Mouse (Mus musculus): Measurements from ENCODE around the gene Eif4ebp2. TPM values are rescaled to one million over a fixed set of nuclear protein-coding genes. Genes with fewer than 3 reads are reported as not detected.

Gene Eif4ebp2
- total RNA-seq, 2 experiments from 2014 or later, result 55.7 to 56.2 TPM

DNA sequence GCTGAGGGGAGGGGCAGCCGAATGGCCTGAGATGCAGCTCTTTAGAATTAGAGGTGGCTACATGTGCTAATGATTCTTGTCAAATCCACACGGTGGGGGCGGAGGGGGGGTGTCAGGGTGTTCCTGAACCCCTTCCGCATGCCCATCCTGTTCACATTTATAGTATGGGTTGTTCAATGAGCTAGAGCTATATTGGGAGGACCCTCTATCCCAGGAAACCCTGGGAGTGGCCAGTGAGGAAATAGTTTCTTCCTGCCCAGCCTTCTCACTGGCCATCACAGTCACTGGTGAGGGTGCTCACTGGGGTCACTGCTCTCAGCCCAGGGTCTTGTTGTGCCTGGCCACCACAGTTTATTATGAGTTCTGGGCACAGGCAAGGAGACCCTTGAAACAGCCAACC, 32.5 kb downstream of the Eif4ebp2 start:
- DNase-seq (ENCODE audit: low spot score in 2 of 2), result no peak

DNA sequence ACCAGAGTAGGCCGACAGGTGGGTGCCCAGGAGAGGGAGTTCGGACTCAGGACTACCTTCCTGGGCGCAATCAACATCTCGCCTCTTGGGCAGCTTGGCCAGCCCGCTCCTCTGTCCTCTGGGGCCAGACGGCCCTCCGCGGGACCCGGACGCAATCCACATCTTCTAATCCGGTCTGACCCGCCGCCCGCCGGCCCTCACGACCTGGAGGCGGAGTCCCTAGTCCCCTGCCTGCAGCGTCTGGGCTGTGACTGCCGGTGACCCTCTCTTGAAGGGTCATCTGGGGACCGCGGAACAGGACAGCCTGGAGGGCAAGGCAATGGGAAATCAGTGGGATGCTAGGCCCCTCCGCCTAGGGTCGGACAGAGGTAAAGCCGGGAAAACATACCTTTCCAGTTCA, 33.3 kb downstream of the Eif4ebp2 start:
- DNase-seq (ENCODE audit: low spot score in 2 of 2), result no peak

DNA sequence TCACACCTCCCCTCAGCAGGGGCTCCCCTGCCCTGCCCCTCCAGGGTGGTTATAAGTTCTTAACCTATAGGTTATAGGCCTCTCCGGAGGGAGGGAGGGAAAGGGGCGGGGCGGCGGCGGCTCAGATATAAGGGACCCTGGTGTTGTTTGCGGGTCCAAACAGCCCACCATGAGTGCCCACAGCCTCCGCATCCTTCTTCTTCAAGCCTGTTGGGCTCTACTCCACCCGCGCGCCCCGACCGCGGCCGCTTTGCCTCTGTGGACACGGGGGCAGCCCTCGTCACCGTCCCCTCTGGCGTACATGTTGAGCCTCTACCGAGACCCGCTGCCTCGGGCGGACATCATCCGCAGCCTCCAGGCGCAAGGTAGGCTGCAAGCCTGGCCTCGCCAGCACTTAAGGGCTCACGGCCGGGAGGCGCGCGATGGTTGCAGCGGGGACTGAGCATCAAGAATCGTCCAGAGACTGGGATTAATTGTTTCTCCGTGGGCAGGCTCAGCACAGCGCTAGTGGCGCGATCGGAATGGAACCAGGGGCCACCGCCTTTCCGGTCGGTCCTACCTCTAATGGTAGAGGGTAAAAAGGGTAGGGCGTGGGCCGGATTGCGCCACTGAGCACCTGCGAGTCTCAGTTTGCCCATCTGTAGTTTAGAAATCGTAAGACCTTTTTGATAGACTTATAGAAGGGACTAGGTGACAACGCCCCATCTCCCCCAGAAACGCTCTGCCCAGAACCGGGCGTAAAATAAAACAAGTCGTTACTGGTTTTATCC, 34.1 kb downstream of the Eif4ebp2 start:
- no peak for DNase-seq (ENCODE audit: low spot score in 2 of 2)

DNA sequence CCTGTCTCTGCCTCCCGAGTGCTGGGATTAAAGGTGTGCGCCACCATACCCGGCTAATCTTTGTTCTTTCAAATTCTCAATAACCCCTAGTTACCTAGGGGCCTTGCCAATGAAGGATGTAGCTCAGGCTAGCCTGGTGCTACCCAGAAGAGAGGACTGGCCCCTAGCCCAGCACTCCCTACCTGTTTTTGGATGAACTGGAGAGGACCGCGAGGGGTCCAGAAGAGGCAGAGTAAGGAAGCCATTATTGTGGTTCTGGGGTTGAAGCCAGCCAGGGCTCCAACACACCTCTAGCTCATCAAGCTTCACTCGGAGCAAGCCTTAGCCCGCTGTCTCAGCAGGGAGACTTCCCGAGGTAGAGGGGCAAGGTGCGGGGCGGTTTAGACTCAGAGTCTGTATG, 34.8 kb downstream of the Eif4ebp2 start, which contains the start of gene Nodal:
Gene Nodal (plus strand): TSS at position 301 of the 400 bp plus-strand sequence.
- DNase-seq (ENCODE audit: low spot score in 2 of 2), result no peak

DNA sequence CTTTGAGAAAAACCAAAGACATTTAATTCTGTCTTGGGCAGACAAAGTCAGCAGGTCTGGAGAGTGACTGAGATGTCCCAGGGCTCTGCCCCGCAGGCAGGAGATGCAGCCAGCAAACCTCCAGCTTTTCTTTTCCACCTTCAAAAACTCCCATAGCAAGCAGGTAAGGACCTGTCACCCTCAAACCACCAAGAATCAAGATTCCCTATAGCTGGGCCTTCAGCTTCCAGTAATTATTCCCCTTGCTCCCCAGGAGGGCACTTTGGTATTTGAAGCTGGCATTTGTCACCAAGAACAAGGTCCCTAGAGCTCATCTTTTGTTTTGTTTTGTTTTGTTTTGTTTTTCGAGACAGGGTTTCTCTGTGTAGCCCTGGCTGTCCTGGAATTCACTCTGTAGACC, 35.4 kb downstream of the Eif4ebp2 start:
- no peak for DNase-seq (ENCODE audit: low spot score in 2 of 2)

DNA sequence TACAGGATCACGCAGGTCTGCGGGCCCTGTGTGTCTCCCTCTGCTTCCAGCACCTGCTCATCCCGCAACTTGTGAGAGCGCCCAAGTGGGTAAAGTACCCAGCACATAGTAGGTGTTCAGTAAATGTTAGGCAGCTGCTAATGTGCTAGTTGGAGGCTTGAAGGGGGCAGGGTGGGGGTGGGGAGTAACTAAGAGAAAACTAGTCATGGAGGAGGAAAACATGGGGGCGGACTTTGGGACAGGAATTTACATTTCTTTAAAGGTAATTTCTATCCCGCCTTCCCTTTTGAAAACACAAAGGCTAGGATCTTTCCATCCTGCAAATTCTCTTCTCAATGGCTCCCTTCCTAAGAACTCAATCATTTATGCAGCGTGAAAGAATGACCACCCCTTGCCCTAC, 35.9 kb downstream of the Eif4ebp2 start:
- DNase-seq (ENCODE audit: low spot score in 2 of 2), result no peak

DNA sequence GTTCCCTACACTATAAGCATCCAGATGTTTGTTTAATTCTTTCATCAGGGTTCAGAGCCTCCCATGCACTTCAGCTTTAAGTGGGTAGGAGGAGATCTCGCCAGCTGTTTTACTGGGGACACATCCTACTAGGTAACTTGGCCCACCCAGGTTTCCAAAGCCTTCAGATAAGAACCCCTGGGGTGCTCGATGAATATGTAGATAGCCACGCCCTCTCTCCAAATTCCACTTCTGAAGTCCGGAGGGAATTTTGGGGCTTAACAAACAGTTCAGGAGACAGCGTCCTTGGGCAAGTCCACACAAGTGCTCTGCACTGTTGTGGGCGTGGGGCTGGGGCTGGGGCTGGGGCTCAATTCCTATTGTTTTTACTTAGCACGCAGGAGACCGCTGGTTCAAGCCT, 36.6 kb downstream of the Eif4ebp2 start:
- DNase-seq (ENCODE audit: low spot score in 2 of 2), result no peak

DNA sequence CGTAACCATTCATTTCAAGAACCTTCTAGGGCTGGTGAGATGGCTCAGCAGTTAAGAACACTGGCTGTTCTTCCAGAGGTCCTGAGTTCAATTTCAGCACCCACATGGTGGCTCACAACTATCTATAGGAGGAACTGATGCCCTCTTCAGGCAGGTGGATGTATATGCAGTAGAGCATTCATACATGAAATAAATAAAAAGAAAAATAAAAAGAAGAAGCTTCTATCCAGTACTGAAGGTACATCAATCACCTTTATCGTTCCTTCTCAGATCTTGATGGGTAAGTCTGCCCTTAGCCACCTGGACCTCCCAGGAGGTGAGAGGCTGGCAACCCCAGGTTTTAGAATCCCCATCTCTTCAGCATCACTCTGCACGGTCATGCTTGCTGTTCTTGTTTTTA, 37.2 kb downstream of the Eif4ebp2 start:
- no peak for DNase-seq (ENCODE audit: low spot score in 2 of 2)

DNA sequence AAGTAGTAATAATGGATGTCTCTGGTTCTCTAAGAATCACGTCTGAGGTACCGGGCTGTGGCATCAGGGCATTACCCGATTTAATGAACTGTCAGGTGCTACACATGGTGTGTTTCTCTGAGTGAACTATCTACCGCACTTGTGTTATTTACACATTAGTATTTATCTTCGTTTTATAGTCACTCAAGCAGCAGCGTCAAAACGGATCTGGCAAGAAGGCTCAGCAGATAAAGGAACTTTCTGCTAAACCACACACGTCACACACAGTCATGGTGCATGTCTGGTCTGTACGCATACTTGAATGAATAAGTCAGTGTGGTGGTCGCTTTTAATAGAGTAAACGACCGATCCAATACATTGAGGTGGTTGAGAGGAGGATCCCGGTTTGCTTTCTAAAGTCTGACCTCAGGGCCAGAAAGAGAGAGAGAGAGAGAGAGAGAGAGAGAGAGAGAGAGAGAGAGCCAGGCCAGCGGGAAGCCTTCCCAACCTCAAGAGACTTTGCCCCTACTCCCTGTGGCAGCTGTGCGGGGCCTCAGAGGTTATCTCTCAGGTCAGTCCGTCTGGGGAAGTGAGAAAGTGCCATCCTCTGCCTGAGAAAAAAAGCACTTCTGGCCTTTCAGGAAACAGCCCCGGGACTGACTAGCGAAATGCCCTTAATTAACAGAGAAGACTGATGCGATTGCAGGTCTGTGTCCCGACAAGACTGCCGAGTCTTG, 39.4 kb downstream of the Eif4ebp2 start:
- no peak for DNase-seq (ENCODE audit: low spot score in 2 of 2)

DNA sequence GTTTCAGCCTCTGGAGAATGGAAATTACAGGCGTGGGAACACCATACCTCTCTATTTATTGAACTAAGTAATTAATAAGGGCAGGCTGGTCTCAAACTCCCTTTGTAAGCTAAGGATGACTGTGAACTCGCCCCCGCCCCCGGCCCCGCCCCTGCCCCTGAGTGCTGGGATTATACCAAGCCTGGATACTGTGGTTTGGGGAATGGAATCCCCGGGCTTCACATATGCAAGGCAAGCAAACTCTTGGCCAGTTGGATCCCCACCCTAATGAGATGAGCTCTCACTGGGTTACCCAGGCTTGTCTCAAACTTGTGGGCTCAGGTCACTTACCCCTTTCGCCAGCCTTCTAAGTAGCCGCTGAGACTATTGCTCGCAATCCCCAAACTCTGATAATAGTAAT, 42.3 kb downstream of the Eif4ebp2 start:
- DNase-seq (ENCODE audit: low spot score in 2 of 2), result no peak

DNA sequence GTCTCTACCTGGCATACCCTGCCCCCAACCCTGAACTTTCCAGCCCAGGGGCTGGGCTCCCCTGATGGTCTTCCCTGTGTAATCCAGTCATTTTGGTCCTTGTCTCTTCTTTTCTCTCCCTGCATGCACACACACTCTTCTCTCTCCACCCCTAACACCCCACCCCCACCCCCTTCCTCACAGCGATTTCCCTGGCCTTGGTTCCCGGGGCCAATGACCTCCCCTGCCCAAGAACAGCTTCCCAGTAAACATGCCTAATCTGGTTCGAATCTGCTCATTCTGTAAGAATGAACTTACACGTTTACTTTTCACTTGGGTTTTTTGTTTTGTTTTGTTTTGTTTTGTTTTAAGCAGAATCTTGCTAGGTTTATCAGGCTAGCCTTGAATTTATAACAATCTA, 42.7 kb downstream of the Eif4ebp2 start:
- no peak for DNase-seq (ENCODE audit: low spot score in 2 of 2)

DNA sequence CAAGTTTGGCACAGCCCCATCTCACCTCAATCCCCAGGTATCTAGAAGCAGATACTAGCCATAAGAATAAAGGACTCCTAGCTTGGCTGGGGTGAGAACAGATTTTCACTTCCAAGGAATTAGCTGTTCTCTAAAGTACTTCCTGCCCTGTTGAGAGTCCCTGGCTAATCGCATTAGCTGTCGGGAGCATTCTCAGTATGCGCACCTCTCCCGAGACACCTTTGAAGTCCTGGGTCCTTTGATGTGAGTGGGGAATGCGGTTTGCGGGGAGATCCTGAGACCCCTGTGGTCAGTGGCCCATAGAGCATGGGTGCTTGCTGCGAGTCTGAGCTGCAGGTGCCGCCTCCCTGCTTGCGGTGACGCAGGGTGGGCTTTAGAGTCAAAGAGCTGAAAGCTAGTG, 46.5 kb downstream of the Eif4ebp2 start:
- DNase-seq (ENCODE audit: low spot score in 2 of 2), result no peak

DNA sequence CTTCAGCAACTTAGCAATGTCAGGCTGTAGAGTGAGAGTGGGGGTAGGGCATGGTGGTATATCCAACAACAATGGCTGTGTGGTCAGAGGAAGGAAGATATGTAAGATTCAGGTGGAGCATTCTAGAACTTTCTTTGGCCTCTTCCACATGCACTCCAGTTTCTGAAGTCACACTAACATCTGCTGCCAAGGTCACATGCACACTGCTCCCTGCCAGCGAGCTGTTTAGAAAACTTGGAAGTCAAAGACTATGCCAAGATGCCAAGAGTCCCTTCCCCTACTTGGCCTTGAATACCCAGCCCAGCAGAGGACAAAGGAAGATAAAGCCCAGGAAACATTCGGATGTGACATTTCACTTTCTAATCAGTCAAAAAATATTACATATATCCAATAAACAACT, 49.5 kb downstream of the Eif4ebp2 start:
- DNase-seq (ENCODE audit: low spot score in 2 of 2), result no peak

DNA sequence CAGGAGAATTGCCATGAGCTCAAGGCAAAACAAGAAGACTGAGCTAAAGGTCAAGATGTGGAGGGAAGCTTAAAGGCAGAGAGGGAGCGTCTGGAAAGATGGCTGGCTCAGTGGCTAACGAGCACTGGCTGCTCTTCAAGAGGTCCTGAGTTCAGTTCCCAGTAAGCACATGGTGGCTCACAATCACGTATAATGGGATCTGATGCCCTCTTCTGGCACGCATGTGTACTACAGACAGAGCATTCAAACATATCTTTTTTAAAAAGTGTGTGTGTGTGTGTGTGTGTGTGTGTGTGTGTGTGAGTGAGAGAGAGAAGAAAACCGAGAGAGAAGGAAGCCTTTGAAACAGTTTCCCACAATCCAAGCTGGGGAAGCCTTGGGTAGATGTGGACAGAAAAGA, 50.0 kb downstream of the Eif4ebp2 start:
- DNase-seq (ENCODE audit: low spot score in 2 of 2), result no peak

DNA sequence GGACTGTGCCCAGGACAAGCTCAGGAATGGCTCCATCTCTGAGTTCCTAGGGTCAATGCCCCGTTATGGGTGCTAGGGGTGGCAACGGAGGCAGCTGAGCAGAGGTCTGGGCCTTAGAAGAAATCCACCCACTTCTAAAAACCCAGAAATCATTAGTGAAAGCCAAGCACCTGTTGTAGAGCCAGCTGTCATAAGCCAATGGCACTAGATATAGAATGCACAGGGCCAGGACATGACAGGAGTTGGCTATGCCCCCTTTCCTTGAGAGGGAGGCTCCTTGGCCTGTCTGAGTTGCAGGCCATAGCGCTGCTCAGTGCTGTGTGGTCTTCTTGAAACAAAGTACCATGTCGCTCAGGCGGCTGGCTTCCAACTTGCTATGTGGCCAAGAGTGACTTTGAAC, 52.1 kb downstream of the Eif4ebp2 start:
- no peak for DNase-seq (ENCODE audit: low spot score in 2 of 2)

DNA sequence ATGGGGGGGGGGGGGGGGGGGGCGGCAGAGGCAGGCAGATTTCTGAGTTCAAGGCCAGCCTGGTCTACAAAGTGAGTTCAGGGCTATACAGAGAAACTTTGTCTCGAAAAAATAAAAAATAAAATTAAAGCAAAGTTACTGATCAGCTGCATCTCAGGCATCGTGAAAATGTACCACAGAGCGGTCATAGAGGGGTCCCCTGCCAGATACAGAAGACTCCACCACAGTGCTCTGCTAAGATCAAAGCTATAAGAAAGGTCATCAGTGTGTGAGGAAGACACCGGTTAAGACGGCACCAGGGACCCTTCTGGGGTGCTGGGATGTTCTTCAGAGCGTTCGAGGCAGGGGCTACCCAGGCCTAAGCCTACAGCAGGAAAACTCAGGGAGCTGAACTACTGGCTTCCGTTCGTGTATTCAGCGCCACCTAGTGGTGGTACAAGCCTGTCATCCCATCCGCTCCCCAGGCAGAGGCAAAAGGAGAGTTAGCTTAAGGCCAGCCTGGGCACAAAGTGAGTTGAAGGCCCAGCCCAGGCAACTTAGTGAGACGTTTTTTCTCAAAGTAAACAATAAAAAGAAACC, 53.2 kb downstream of the Eif4ebp2 start:
- peak in 1 of 2 experiments; percentile 80 for DNase-seq (ENCODE audit: low spot score in 2 of 2)

DNA sequence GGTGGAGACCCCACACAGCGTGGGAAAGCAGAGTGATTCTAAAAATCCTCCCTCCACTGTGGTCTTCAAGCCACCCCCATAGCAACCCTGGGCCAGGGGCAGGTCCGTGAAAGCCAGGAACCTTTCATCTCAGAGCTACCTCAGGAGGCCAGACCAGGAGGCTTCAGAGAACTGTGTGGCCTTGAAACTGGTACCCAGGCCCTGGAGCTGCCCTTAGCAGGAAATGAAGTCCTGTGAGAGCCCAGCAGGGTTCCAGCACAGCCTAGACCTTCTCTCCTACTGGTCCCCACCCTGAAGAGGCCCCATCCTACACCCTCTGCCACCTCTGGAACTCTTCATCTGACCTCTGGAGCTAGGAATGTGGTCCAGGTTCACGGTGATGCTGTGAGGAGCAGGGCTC, 54.3 kb downstream of the Eif4ebp2 start:
- DNase-seq (ENCODE audit: low spot score in 2 of 2), result no peak

DNA sequence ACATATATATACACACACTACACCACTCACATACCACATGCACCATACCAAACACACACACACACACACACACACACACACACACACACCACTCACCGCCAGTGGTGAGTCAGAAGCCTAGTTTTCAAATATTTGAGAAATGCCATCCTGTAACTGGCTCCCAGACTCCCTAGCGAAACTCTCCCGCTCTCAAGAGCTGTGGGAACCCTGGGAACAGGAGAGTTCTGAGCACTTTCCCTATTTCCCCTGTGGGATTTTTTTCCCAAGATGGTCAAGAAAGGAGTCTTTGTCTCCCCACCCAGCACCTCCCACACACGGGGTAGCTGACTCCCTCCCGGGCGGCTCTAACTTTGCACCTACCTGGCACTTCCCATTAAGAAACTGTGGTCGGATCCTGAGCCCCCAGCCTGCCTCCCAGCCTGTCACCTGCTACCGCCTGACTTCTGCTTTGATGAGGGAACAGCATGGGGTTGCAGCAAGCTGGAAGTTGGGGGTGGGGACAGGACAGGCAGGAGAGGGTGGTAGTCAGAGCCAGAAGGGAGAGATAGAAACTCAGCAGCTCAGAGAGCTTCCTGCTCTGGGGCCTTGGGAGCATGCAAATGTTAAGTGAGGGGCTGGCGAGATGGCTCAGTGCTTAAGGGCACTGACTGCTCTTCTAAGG, 57.9 kb downstream of the Eif4ebp2 start:
- DNase-seq (ENCODE audit: low spot score in 2 of 2), result no peak

DNA sequence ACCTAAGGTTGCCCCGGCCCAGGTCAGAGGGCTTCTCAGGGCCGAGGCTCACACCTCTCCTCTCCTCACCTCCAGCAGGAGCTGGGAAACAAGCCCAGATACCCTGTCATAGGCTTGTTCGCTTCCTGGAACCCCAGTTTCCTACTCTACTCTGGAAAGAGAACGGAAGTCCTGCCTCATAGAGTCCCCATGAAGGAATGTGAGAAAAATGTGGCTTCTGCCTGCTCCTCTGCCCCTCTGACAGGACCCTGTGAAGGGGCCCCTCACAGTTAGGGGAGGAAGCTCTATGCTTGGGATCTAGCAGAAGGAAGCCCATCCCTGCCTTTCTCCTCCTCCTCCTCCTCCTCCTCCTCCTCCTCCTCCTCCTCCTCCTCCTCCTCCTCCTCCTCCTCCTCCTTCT, 59.9 kb downstream of the Eif4ebp2 start:
- no peak for DNase-seq (ENCODE audit: low spot score in 2 of 2)

DNA sequence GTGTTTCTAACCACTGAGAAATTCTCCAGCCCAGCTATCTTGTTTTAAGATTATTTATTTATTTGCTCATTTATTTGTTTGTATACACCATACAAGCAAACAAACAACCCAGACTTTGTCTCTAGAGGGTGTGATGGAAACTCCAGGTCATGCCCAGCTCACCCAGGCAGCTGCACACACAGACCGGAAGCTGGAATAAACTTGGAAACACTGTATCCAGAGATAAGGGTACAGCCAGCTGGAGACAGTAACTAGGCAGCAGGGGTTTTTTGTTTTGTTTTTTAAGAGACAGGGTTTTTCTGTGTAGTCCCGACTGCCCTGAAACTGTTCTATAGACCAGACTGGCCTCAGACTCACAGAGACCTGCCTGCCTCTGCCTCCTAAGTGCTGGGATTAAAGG, 62.3 kb downstream of the Eif4ebp2 start:
- DNase-seq (ENCODE audit: low spot score in 2 of 2), result no peak

DNA sequence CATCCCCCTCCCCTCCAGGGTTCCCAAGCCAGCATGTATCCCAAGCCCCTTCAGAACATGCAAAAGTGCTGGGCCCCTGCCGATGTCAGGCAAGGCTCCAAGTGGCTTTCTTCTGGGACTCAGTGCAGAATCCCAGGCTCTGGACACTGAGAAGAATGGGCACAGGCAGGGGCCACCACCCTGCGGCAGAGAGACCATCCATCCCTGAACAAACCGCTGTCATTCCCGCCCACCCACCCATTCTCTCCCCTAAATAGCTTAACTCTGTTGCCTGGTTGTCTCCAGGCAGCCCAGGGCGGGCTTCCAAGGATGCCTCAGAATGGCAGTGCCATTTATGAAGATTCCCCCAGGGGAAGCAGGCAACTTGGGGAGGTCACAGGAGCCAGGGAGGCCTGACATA, 63.4 kb downstream of the Eif4ebp2 start:
- DNase-seq (ENCODE audit: low spot score in 2 of 2), result no peak

DNA sequence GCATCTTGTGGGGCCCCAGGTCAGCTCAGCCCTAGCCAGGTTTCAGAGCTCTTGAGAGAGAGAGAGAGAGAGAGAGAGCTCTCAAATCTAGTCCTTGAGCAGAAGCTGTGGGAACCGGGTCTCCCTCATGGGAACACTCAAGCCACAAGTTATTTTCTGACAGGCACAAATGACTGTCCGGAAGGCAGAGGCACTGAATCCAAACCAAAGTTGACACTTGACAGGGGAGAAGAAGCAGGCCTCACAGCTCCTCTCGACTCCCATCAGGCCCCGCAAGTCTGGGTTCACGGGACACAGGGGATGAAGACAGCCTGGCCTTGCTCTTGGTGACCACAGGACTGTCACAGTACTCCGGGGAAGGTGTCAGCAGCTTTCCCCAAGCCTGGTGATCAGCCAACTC, 66.2 kb downstream of the Eif4ebp2 start:
- no peak for DNase-seq (ENCODE audit: low spot score in 2 of 2)
